Mouse (Mus musculus): Measurements from ENCODE around the gene Adamts2.

The Adamts2 gene

DNA sequence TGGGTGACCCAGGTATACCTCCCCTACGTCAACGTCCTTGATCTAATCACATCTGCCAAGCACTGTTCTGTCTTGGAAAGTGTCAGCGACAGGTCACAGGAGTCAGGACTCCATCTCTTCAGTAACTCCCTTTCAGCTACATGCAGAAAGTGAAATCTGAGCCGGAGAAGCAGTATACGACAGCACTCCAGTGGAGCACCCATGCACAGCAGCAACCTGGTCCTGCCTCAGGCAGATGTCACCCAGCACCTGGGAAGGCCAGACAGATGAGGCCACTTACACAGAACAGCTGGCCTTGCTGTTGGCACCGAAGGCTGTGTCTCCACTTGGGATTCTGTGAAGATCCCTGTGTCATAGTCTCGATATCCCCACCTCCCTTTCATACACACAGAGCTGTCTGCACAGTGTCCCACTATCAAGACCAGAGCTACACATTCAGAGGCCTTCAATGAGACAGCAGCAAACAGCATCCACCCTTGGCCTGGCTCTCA, 70.0 kb downstream of the Adamts2 start:
- DNase-seq (ENCODE audit: inconsistent ontology term): no peak

- DNase-seq (ENCODE audit: inconsistent ontology term): peak; percentile 80
Measured at GRCm38 (mm10) chr11:50672866-50673265, 71.0 kb downstream of the Adamts2 start.

DNA sequence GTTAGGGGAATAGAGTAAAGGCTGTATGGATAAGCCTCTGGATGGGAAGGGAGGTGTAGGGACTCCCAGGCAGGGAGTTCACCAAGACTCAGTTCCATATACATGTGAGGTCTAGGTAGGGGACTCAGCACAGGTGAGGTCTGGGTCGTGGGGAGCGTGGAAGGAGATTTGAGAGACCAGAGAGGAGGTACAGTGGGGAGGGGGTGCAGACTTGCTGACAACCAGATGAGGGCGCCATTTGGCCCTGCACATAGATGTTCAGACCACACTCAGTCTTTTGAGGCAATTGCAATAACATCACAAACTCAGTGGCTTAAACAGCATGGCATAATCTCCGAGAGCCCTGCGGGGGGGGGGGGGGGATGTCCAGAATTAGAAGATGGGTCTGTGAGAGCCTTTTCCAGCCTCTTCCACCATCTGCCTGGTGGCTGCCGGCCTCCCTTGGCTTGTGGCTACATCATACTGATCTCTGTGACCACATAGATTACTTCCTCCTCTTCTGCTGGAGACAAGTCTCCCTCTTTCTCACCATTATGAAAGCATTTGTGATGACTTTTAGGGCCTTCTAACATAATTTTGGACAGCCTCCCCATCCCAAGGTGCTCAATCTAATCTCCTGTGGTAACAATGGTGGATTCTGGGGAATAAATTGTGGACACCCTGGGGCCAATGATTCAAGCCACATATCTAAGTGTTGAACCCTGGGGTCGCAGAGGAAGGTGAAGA, 71.8 kb downstream of the Adamts2 start:
- peak; percentile 7 for DNase-seq (ENCODE audit: inconsistent ontology term)

GRCm38 (mm10) chr11:50674390-50674789, 72.5 kb downstream of the Adamts2 start:
- DNase-seq (ENCODE audit: inconsistent ontology term): peak; percentile 85

DNA sequence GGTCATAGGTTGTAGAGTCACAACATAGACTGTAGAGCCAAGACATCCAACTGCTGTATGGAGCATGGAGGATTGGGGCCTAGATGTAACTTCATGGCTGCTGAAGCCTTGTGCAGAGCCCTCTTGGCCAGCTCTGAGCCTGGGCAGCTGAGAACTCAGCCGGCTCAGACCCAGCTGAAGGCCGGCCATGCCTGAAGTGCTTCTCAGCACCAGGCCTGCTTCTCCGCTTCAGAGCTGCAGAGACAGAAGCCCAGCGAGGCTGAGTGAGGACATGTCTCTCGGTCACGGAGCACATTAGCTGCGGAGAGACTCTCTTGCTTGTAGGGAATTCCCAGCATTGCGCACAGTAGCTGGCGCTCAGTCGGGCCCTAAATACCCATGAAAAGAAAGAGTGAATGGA, 76.8 kb downstream of the Adamts2 start:
- DNase-seq (ENCODE audit: inconsistent ontology term): no peak

DNA sequence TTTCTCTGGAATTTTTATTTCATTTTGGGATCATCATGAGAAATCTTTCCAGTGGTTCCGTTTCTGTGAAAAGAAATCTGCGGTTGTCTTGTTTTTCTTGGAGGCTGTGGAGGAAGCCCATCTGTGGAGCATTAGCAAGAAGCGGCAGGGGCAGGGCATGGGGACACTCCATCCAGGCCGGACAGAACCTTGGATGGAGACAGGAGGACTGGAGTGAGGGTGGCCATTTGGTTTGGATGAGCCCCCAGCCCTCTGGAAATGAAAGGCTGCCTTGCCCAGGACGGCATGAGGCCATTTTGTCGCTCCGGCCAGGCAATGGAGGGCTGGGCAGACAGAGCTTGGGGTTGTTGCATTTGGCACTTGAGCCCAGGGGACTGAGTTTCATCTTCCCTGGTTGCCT, 80.1 kb downstream of the Adamts2 start:
- DNase-seq (ENCODE audit: inconsistent ontology term): no peak

- DNase-seq (ENCODE audit: inconsistent ontology term): peak; percentile 44
Measured at GRCm38 (mm10) chr11:50683821-50684220, 81.9 kb downstream of the Adamts2 start.

- DNase-seq (ENCODE audit: inconsistent ontology term): no peak
Measured at GRCm38 (mm10) chr11:50688584-50688983, 86.7 kb downstream of the Adamts2 start.

- DNase-seq (ENCODE audit: inconsistent ontology term): no peak
Measured at GRCm38 (mm10) chr11:50689672-50690071, 87.8 kb downstream of the Adamts2 start.

GRCm38 (mm10) chr11:50699971-50700370, 98.1 kb downstream of the Adamts2 start:
- no peak for DNase-seq (ENCODE audit: inconsistent ontology term)

DNA sequence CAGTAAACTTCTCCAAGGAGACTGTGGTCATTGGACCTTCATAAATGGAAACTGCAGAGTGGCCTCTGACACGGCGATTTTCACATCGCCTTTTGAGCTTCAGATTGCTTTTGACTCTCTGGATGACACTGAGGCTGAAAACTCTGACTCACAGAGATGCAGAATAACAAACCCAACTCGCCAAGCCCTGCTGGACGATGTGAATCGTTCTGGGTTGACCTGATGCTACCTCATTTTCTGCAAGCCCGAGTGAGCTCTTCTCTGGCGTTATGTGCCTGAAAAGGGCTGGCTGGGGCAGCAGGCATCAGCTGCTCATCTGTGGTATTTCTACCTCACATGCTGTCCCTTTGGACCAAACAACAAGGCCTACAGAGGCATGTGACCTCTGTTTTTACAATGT, 98.6 kb downstream of the Adamts2 start:
- peak; percentile 33 for DNase-seq (ENCODE audit: inconsistent ontology term)

- no peak for DNase-seq (ENCODE audit: inconsistent ontology term)
Measured at GRCm38 (mm10) chr11:50703397-50703796, 101.5 kb downstream of the Adamts2 start.

DNA sequence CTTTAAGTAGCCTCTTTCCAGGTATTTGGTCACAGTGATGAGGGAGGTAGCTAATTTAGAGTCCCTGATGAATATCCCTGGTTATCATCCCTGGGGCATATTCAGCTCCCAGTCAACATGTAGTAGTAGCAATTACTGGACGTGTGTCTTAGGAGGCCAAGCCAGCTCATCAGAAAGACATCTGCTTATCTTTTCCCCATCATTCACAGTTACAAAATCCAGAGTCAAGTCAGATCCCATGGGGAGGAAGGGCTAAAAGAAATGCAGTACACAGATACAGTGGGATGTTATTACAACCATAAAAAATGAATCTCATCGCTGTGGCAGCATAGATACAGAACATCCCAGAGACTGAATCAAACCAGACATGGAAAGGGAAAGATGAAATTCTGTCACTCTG, 102.6 kb downstream of the Adamts2 start:
- DNase-seq (ENCODE audit: inconsistent ontology term): peak; percentile 6

DNA sequence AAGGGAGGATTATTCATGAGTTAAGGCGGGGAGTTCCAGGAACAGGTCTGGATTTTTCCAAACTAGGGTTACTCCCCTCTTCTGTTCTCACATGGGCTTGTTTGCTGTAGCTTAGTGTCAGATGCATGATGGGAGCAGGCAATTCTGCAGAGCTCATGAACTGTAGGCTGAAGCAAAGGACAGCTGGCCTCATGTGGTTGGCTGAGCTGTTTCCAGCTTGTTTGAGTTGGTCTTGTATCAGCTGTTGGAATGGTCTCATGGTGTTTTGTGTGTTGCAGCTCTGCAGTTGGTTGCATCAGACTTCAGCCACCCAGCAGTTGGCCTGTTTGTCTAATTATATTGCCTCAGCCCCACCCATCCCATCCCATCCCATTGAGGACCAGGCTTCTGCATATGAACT, 105.4 kb downstream of the Adamts2 start:
- no peak for DNase-seq (ENCODE audit: inconsistent ontology term)

DNA sequence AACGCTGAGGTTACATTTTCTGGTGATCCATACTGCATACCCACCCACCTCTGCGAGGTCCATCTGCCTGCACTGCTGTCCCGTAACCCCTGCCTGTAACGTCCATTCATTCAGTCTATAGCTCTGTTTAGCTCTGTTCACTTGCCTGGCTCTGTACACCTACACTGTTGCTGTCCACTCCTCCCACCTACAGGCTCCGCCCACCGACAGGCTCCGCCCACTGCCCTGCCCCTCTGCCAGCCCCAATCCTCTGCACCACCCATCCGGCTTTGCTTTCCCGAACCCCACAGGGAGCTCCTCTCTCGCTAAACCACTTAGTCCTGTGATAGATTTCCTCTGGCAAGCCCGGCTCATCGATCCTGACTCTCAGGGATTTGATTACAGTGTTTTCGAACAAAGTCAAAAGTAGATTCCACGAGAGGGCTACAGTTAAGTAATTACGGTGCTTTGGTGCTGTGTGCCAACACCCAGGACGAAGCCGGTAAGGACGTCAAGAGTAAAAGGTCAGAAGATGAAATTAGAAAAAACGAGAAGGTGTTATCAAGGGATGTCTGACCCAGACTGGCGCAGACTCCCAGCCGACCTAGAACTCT, 111.8 kb downstream of the Adamts2 start:
- no peak for DNase-seq (ENCODE audit: inconsistent ontology term)

- no peak for DNase-seq (ENCODE audit: inconsistent ontology term)
Measured at GRCm38 (mm10) chr11:50715091-50715490, 113.2 kb downstream of the Adamts2 start.

- DNase-seq (ENCODE audit: inconsistent ontology term): no peak
Measured at GRCm38 (mm10) chr11:50717381-50717897, 115.6 kb downstream of the Adamts2 start.

- no peak for DNase-seq (ENCODE audit: inconsistent ontology term)
Measured at GRCm38 (mm10) chr11:50718862-50719261, 117.0 kb downstream of the Adamts2 start.

- DNase-seq (ENCODE audit: inconsistent ontology term): no peak
Measured at GRCm38 (mm10) chr11:50720421-50720820, 118.5 kb downstream of the Adamts2 start.

GRCm38 (mm10) chr11:50720856-50721550, 119.1 kb downstream of the Adamts2 start:
- DNase-seq (ENCODE audit: inconsistent ontology term): no peak

DNA sequence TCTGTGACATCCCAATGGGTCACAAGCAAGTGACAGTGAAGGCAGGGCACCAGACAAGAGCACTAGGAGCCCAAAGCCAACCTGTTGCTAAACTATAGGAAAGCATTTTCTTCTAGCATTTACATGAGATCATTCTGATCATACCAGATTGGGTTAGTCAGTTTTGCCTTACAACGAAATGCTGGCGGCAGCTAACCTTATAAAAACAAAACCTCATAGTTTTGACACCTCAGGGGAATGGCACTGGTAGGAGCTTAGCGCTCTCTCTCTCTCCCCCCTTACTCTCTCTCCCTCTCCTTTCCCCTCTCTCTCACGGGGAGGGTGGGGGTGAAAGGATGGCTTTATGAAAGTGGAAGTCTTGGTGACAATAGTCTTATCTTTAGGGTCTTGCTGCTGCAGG, 123.7 kb downstream of the Adamts2 start:
- DNase-seq (ENCODE audit: inconsistent ontology term): no peak

DNA sequence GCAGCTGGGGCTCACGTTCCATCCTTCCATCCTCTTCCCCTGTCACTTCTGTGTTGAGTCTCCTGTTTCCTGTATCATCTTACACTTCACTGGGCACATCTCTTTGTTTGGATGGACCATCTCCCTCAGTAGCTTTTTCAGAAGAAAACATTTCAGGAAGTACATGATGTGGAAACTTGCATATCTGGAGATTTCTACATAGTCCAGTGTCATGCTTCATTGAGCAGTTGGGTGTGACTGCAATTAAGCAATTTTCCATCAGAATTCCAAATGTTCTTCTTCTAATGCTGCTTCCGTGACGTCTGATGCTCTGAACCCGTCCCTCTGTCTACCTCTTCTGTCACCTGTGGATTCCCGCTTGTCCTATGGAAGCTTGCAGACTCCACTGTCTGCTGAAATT, 124.2 kb downstream of the Adamts2 start:
- DNase-seq (ENCODE audit: inconsistent ontology term): peak; percentile 22

DNA sequence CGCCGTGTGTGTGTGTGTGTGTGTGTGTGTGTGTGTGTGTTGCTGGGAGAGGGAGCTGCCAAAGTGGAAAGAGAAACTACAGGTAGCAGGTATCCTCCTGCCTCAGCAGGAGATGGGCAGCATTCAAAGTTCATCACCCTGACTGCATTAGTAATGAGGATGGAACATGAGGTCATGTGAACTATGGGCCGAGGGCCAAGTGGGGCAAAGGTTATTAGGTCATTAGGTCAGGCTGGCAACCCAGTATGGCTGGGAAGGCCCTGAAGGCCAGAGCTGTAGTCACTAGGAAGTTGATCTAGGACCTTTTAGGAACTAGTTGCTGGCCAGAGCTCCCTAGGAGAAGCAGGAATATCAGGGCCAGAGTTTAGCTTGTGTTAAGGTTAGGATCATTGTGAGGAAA, 131.3 kb downstream of the Adamts2 start:
- no peak for DNase-seq (ENCODE audit: inconsistent ontology term)

Measured in Muller cell, postnatal 12 days (primary cell).